Mouse (Mus musculus): ENCODE results near the gene Tekt4. TPM values are rescaled to one million over a fixed set of nuclear protein-coding genes. Genes with fewer than 3 reads are reported as not detected.

Gene Tekt4
- not detected for total RNA-seq (2021)
- long read RNA-seq, experiment 1 = 0 reads
- long read RNA-seq, experiment 2 = 0 reads

- no peak for DNase-seq (ENCODE audit: low spot score)
These were observed at the start of gene Tekt4 for GRCm38 (mm10) chr17:25454272-25454671. Gene Tekt4 (plus strand): TSS chr17:25454615.

- DNase-seq (ENCODE audit: low spot score) = no peak
These were observed 49.1 kb upstream of the Tekt4 start for GRCm38 (mm10) chr17:25405224-25405895.

GRCm38 (mm10) chr17:25406011-25406441, 48.4 kb upstream of the Tekt4 start:
- DNase-seq (ENCODE audit: low spot score) = no peak

GRCm38 (mm10) chr17:25407352-25407751, 47.1 kb upstream of the Tekt4 start:
- DNase-seq (ENCODE audit: low spot score) = no peak

- no peak for DNase-seq (ENCODE audit: low spot score)
These were observed 46.0 kb upstream of the Tekt4 start for GRCm38 (mm10) chr17:25408302-25408999.

GRCm38 (mm10) chr17:25409621-25410020, 44.8 kb upstream of the Tekt4 start:
- no peak for DNase-seq (ENCODE audit: low spot score)

- no peak for DNase-seq (ENCODE audit: low spot score)
These were observed 44.2 kb upstream of the Tekt4 start for GRCm38 (mm10) chr17:25410180-25410579.

GRCm38 (mm10) chr17:25410786-25411185, 43.6 kb upstream of the Tekt4 start:
- no peak for DNase-seq (ENCODE audit: low spot score)

GRCm38 (mm10) chr17:25411251-25411650, 43.2 kb upstream of the Tekt4 start:
- DNase-seq (ENCODE audit: low spot score) = no peak

GRCm38 (mm10) chr17:25414209-25414608, 40.2 kb upstream of the Tekt4 start:
- DNase-seq (ENCODE audit: low spot score) = no peak

- DNase-seq (ENCODE audit: low spot score) = no peak
These were observed 39.5 kb upstream of the Tekt4 start for GRCm38 (mm10) chr17:25414917-25415316.

GRCm38 (mm10) chr17:25415421-25415913, 38.9 kb upstream of the Tekt4 start:
- DNase-seq (ENCODE audit: low spot score) = no peak

- no peak for DNase-seq (ENCODE audit: low spot score)
These were observed 38.2 kb upstream of the Tekt4 start for GRCm38 (mm10) chr17:25416219-25416618.

- DNase-seq (ENCODE audit: low spot score) = no peak
These were observed 36.4 kb upstream of the Tekt4 start for GRCm38 (mm10) chr17:25417990-25418389.

- DNase-seq (ENCODE audit: low spot score) = no peak
These were observed 35.5 kb upstream of the Tekt4 start for GRCm38 (mm10) chr17:25418926-25419325.

- no peak for DNase-seq (ENCODE audit: low spot score)
These were observed 33.4 kb upstream of the Tekt4 start for GRCm38 (mm10) chr17:25420998-25421397.

GRCm38 (mm10) chr17:25424526-25425080, 29.8 kb upstream of the Tekt4 start:
- DNase-seq (ENCODE audit: low spot score) = no peak

- DNase-seq (ENCODE audit: low spot score) = no peak
These were observed 28.4 kb upstream of the Tekt4 start for GRCm38 (mm10) chr17:25425996-25426395.

GRCm38 (mm10) chr17:25427441-25427840, 27.0 kb upstream of the Tekt4 start:
- DNase-seq (ENCODE audit: low spot score) = no peak

GRCm38 (mm10) chr17:25429240-25429639, 25.2 kb upstream of the Tekt4 start:
- DNase-seq (ENCODE audit: low spot score) = no peak

- no peak for DNase-seq (ENCODE audit: low spot score)
These were observed 24.5 kb upstream of the Tekt4 start for GRCm38 (mm10) chr17:25429886-25430285.

GRCm38 (mm10) chr17:25430534-25430933, 23.9 kb upstream of the Tekt4 start:
- no peak for DNase-seq (ENCODE audit: low spot score)

Data from gastrocnemius, adult 18-20 months (tissue).